Comparison of ENCODE assay signal across 10 mouse cellular contexts in the genomic region with DNA sequence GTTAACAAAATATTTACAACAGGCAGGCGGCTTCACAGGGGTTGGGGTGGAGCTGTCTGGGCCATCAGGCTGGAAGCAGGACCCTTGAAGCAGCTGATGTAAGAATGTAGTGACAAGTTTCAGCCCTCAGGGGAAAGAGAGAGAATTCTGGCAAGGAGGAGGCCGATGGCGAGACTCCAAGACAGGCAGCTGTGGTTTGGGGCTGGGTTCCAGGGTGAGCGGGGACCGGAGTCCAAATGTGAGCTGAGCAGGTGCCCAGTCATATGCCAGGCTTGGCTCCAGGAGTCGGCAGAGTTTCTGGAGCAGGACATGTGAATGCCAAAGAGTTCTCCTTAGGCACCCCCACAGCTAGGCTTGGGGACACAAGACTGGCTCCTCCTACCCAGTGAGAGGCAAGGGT.
DNase-seq lines count a peak whose midpoint lies in the region; ATAC-seq and TF ChIP-seq lines count a peak whose summit lies in the region.
"Had no signal": no experiment of that assay in that cellular context is flagged by ENCODE, and none has a peak within 500 bp of the region (broad histone marks: within the 10 kb centered on the region; RNA-seq: fewer than 3 reads in every experiment).

No protein-coding gene starts in this region.

- no peaks in the 10 kb centered on the region for H3K9me3 ChIP-seq in kidney, embryonic 15.5 days (replicated peaks)
- H3K9me3 ChIP-seq: heart, embryonic 13.5 days; neural tube, embryonic 12.5 days had no signal

- H3K9ac ChIP-seq in kidney, embryonic 15.5 days, result no peak overlapping the region
- H3K9ac ChIP-seq: heart, embryonic 13.5 days; neural tube, embryonic 12.5 days had no signal

- H3K27me3 ChIP-seq in kidney, adult 2 months (replicated peaks; ENCODE audit: control insufficient read depth, insufficient read depth, low read length), result no peaks in the 10 kb centered on the region
- H3K27me3 ChIP-seq in kidney, embryonic 15.5 days, result no peaks in the 10 kb centered on the region
- H3K27me3 ChIP-seq: heart, embryonic 13.5 days; neural tube, embryonic 12.5 days had no signal

- TF ChIP-seq POLR2A in kidney, adult 2 months (IDR thresholded peaks at IDR 0.05; ENCODE audit: low read depth, low read length), result no peak

- no peak overlapping the region for H3K4me3 ChIP-seq in kidney, adult 2 months (ENCODE audit: insufficient read depth, low read depth, low read length)
- no peak overlapping the region for H3K4me3 ChIP-seq in kidney, embryonic 15.5 days (replicated peaks)
- H3K4me3 ChIP-seq: heart, embryonic 13.5 days; neural tube, embryonic 12.5 days had no signal

- 39% methylated on average over 6 of the region's 6 CpGs for WGBS in kidney, adult 2 months
- WGBS in kidney, embryonic 15.5 days, result 76% methylated on average over 6 of the region's 6 CpGs

- no peaks in the 10 kb centered on the region for H3K4me1 ChIP-seq in kidney, adult 2 months (ENCODE audit: control insufficient read depth, insufficient read depth, low read length)
- peaks cover 5% of the 10 kb centered on the region; the same call in 1 of the 2 replicates for H3K4me1 ChIP-seq in kidney, embryonic 15.5 days
- H3K4me1 ChIP-seq: heart, embryonic 13.5 days had no signal

- no peak overlapping the region for H3K4me2 ChIP-seq in kidney, embryonic 15.5 days
- H3K4me2 ChIP-seq: heart, embryonic 13.5 days; neural tube, embryonic 12.5 days had no signal

- H3K36me3 ChIP-seq in kidney, adult 2 months (ENCODE audit: control insufficient read depth, insufficient read depth, low read length), result no peaks in the 10 kb centered on the region
- H3K36me3 ChIP-seq in kidney, embryonic 15.5 days, result no peaks in the 10 kb centered on the region
- H3K36me3 ChIP-seq: heart, embryonic 13.5 days; neural tube, embryonic 12.5 days had no signal

- peak; percentile 80 for DNase-seq in kidney, adult 2 months
- DNase-seq in cerebellum, adult 18-20 months, result peak; percentile 63 to 65
- peak; percentile 92 for DNase-seq in gastrocnemius, postnatal 10 days
- DNase-seq in layer of hippocampus, adult 9-11 months, result peak; percentile 64
- peak; percentile 76 to 85 for DNase-seq in lung, postnatal 4 days

- no peak overlapping the region for H3K27ac ChIP-seq in kidney, adult 2 months (ENCODE audit: insufficient read depth, low read depth, low read length)
- no peak overlapping the region for H3K27ac ChIP-seq in kidney, embryonic 15.5 days
- H3K27ac ChIP-seq: heart, embryonic 13.5 days; neural tube, embryonic 12.5 days had no signal

- ATAC-seq in kidney, embryonic 15.5 days (replicated peaks; ENCODE audit: low FRiP score), result no peak
- ATAC-seq in megakaryocyte, adult 5-6 weeks (ENCODE audit: poor library complexity, severe bottlenecking), result no peak
- ATAC-seq in megakaryocyte-erythroid progenitor cell, adult 5-6 weeks (replicated peaks; ENCODE audit: low FRiP score, low TSS enrichment, poor library complexity, severe bottlenecking), result no peak

- no peak for TF ChIP-seq CTCF in kidney, adult 2 months (conservative IDR thresholded peaks at IDR 0.05; ENCODE audit: insufficient read depth, insufficient read length, low read depth, low read length)
